Mouse (Mus musculus) MEL (cell line): ENCODE measurements at regions not wholly inside any gene's neighbourhood (a gene's known extent, or its start where the extent isn't known, plus 50 kb on each side); places are given as distances from the start of the nearest gene placed in this dataset.

Experiments used
- CHD2 ChIP-seq: IDR thresholded peaks from 2 replicates; pipeline ENCODE4 v1.6.1; 2011; ENCODE audit warnings: low read length, improper control_type of control experiment
- CTCF ChIP-seq, 3 experiments: IDR thresholded peaks in 2 of 3; conservative IDR thresholded peaks in 1 of 3; 2 replicates each; pipeline ENCODE4 v1.5.1; 2011 to 2012; ENCODE audit warnings: low read length in 3 of 3, low read depth in 2 of 3, mild to moderate bottlenecking in 2 of 3, improper control_type of control experiment in 1 of 3, inconsistent platforms in 1 of 3, mixed read lengths in 1 of 3, moderate library complexity in 1 of 3; ENCODE audit not compliant: control insufficient read depth in 1 of 3, insufficient read depth in 1 of 3, poor library complexity in 1 of 3, severe bottlenecking in 1 of 3
- GATA1 ChIP-seq: IDR thresholded peaks from 2 replicates; pipeline ENCODE4 v1.6.1; 2011; ENCODE audit warnings: low read depth, low read length, improper control_type of control experiment
- NRF1 ChIP-seq: IDR thresholded peaks from 2 replicates; pipeline ENCODE4 v1.6.1; 2014; ENCODE audit warnings: low read depth, mild to moderate bottlenecking, inconsistent platforms, low read length, improper control_type of control experiment, moderate library complexity; ENCODE audit not compliant: poor library complexity, insufficient read depth, severe bottlenecking
- POLR2A ChIP-seq, 2 experiments: IDR thresholded peaks; 2 replicates each; pipeline ENCODE4 v1.6.1; 2011 to 2012; ENCODE audit warnings: low read length in 2 of 2, mild to moderate bottlenecking in 2 of 2, control low read depth in 1 of 2, improper control_type of control experiment in 1 of 2, low read depth in 1 of 2, moderate library complexity in 1 of 2; ENCODE audit not compliant: control insufficient read depth in 1 of 2, insufficient read depth in 1 of 2, poor library complexity in 1 of 2
- POLR2AphosphoS2 ChIP-seq: IDR thresholded peaks from 2 replicates; pipeline ENCODE4 v1.6.1; 2011; ENCODE audit warnings: low read length, improper control_type of control experiment
- TBP ChIP-seq: IDR thresholded peaks from 2 replicates; pipeline ENCODE4 v1.8.0; 2011; ENCODE audit warnings: low read depth, low read length, improper control_type of control experiment
- ZC3H11A ChIP-seq: IDR thresholded peaks from 2 replicates; pipeline ENCODE4 v1.6.1; 2012; ENCODE audit warnings: low read depth, mild to moderate bottlenecking, inconsistent platforms, low read length, improper control_type of control experiment
- ZKSCAN1 ChIP-seq: IDR thresholded peaks from 2 replicates; pipeline ENCODE4 v1.6.1; 2012; ENCODE audit warnings: low read depth, mild to moderate bottlenecking, inconsistent platforms, low read length, improper control_type of control experiment, moderate library complexity

DNA sequence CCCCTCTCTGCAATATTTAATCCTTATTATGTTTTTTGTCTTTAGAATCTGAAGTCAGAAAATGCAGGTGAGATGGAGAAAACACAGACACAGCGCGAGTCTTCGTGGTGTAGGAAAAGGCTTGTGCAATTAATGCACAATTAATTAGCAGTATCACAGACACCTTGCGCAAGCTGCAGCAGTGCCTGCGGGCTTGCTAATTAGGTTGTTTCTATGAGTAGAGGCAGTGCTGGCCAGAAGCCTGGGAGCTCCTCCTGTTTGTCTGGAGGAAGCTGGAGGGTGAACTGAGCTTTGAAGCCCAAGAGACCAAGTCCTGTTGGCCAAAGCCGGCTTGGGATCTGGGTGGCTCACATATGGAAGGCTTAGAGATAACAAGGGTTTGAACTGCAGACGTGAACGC is 135.9 kb upstream of the Ubl3 start:
- TF ChIP-seq POLR2A (IDR thresholded peaks at IDR 0.05; ENCODE audit: control insufficient read depth in 1 of 2, insufficient read depth in 1 of 2, low read depth in 1 of 2, low read length in 2 of 2, poor library complexity in 1 of 2), result no peak
- no peak for TF ChIP-seq NRF1
- no peak for TF ChIP-seq CHD2
- TF ChIP-seq CTCF (IDR thresholded peaks at IDR 0.05 in 2 of 3, conservative IDR thresholded peaks at IDR 0.05 in 1 of 3; ENCODE audit: control insufficient read depth in 1 of 3, insufficient read depth in 1 of 3, low read depth in 2 of 3, low read length in 3 of 3, poor library complexity in 1 of 3, severe bottlenecking in 1 of 3), result no peak
- no peak for TF ChIP-seq ZC3H11A
- TF ChIP-seq GATA1, result no peak
- no peak for TF ChIP-seq ZKSCAN1
- no peak for TF ChIP-seq TBP
- TF ChIP-seq POLR2AphosphoS2, result no peak
